In genomic region chr1:131982907-131983306, GRCm38 (mm10) we compare ENCODE assay signal across 8 mouse cellular contexts. TPM values are rescaled to one million over a fixed set of nuclear protein-coding genes. Genes with fewer than 3 reads are reported as not detected.
DNase-seq lines count a peak whose midpoint lies in the region; ATAC-seq and TF ChIP-seq lines count a peak whose summit lies in the region.

No protein-coding gene starts in this region.

- no peak overlapping the region for H3K4me3 ChIP-seq in intestine, postnatal 0 days (ENCODE audit: low read depth, low read length)
- no peak overlapping the region for H3K4me3 ChIP-seq in midbrain, embryonic 12.5 days

- no peaks in the 10 kb centered on the region for H3K4me1 ChIP-seq in intestine, postnatal 0 days (replicated peaks; ENCODE audit: control insufficient read depth, insufficient read depth, low read length)
- no peaks in the 10 kb centered on the region for H3K4me1 ChIP-seq in midbrain, embryonic 12.5 days

- peak; percentile 96 for TF ChIP-seq CTCF in intestine, postnatal 0 days (IDR thresholded peaks at IDR 0.05; ENCODE audit: low read depth)

- no peak overlapping the region for H3K9ac ChIP-seq in intestine, postnatal 0 days (ENCODE audit: low read depth, low read length)
- H3K9ac ChIP-seq in midbrain, embryonic 12.5 days (replicated peaks), result no peak overlapping the region

- 11% methylated on average over 5 of the region's 5 CpGs for WGBS in intestine, postnatal 0 days
- 21% methylated on average over 5 of the region's 5 CpGs for WGBS in midbrain, embryonic 12.5 days

- DNase-seq in cerebellum, adult 11 months, result peak; percentile 74
- DNase-seq in cerebellum, postnatal 36 days, result peak; percentile 85
- peak; percentile 76 for DNase-seq in gastrocnemius, adult 18-20 months (ENCODE audit: low spot score)
- DNase-seq in left cerebral cortex, postnatal 36 days (ENCODE audit: low spot score in 2 of 2), result peak; percentile 60 to 62
- DNase-seq in skeletal muscle tissue, adult 2 months (ENCODE audit: low read depth, low spot score), result peak; percentile 53

- no peaks in the 10 kb centered on the region for H3K27me3 ChIP-seq in intestine, postnatal 0 days (replicated peaks; ENCODE audit: control insufficient read depth, insufficient read depth, low read length)
- H3K27me3 ChIP-seq in midbrain, embryonic 12.5 days, result no peaks in the 10 kb centered on the region

- H3K27ac ChIP-seq in intestine, postnatal 0 days (ENCODE audit: low read depth, low read length), result no peak overlapping the region
- no peak overlapping the region for H3K27ac ChIP-seq in midbrain, embryonic 12.5 days (replicated peaks)

- H3K36me3 ChIP-seq in intestine, postnatal 0 days (ENCODE audit: control insufficient read depth, insufficient read depth), result no peaks in the 10 kb centered on the region
- peaks cover 17% of the 10 kb centered on the region for H3K36me3 ChIP-seq in midbrain, embryonic 12.5 days

- H3K9me3 ChIP-seq in intestine, postnatal 0 days (ENCODE audit: control insufficient read depth), result no peaks in the 10 kb centered on the region
- no peaks in the 10 kb centered on the region for H3K9me3 ChIP-seq in midbrain, embryonic 12.5 days

- no peak overlapping the region for H3K4me2 ChIP-seq in intestine, postnatal 0 days (replicated peaks; ENCODE audit: low read depth)
- no peak overlapping the region for H3K4me2 ChIP-seq in midbrain, embryonic 12.5 days (replicated peaks)

- intact Hi-C loops in left cerebral cortex, postnatal 36 days (cut with DNase I), result loop anchor here (5.0 kb wide), 2 partner anchors 46 to 134 kb away; no protein-coding TSS in a partner anchor

- ATAC-seq in cerebellum, adult (ENCODE audit: insufficient number of reproducible peaks, low FRiP score, low TSS enrichment), result no peak
- ATAC-seq in intestine, postnatal 0 days, result peak; percentile 40; the same call in 1 of the 2 replicates
- ATAC-seq in midbrain, embryonic 12.5 days (ENCODE audit: low FRiP score, low read depth), result peak; percentile 20; the same call in 1 of the 2 replicates

RNA-seq across cellular contexts. Expression of gene Slc45a3, which starts 20.1 kb away (rescaled TPM):
- 1 to 10 TPM; 1.4 to 2.2 TPM for total RNA-seq in gastrocnemius, adult 18-20 months (2021)
- 2.5 and 2.7 TPM in 2 replicates for polyA plus RNA-seq in intestine, postnatal 0 days (2015; fragmentation: Nextera tagmentation; extraction: Ambion mirVana)
- total RNA-seq in left cerebral cortex, postnatal 36 days (2021), result 1 to 10 TPM; 1.0 to 1.4 TPM
- polyA plus RNA-seq in midbrain, embryonic 12.5 days (2016; fragmentation: Nextera tagmentation; extraction: Ambion mirVana), result 27.4 and 30.2 TPM in 2 replicates

RNA-seq across cellular contexts. Expression of gene Elk4, which starts 24.5 kb away (rescaled TPM):
- total RNA-seq in gastrocnemius, adult 18-20 months (2021), result 10 to 100 TPM; 70.3 to 82.8 TPM
- 16.4 and 19.6 TPM in 2 replicates for polyA plus RNA-seq in intestine, postnatal 0 days (2015; fragmentation: Nextera tagmentation; extraction: Ambion mirVana)
- 10 to 100 TPM; 48.7 to 54.6 TPM for total RNA-seq in left cerebral cortex, postnatal 36 days (2021)
- 18.9 and 19.9 TPM in 2 replicates for polyA plus RNA-seq in midbrain, embryonic 12.5 days (2016; fragmentation: Nextera tagmentation; extraction: Ambion mirVana)
